Mouse (Mus musculus): ENCODE measurements at regions not wholly inside any gene's neighbourhood (a gene's known extent, or its start where the extent isn't known, plus 50 kb on each side); places are given as distances from the start of the nearest gene placed in this dataset.
A peak's percentile ranks its signal among the peaks of the same experiment; 100 is the strongest.

DNA sequence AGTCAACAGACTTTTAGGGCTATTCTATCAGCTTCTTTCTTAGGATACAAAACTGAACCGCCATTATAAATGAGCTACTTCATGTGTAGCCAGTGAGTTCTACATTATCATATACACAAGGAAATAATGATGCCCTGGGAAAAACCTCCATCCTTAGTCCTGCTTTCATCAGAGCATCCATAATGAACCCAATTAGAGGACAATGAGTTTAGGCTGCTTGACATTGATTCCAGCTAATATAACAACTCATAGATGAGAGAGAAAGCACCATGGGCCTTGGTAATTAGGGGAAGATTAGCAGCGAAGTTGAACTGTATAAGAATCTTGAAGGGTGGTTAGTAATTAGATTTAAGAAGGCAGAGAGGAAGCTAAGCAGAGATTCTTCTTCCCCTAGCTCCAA, 405.7 kb downstream of the Ipmk start:
- DNase-seq (ENCODE audit: low read depth, low spot score) (no peak), ATAC-seq (no peak)
- H3K27me3 ChIP-seq = peaks cover 4% of the 10 kb centered on the region
- CTCF ChIA-PET = interaction anchor here (1.9 kb wide), 1 partner anchor 15 kb away, joined by 7 read pairs; no protein-coding TSS in a partner anchor
- TF ChIP-seq CTCF (IDR thresholded peaks at IDR 0.05) = no peak
- POLR2A ChIA-PET = no interaction called here
- in situ Hi-C loops (cut with MboI; ENCODE audit: low pct_unique_long_range_greater_than_20kb) = no loop called here

DNA sequence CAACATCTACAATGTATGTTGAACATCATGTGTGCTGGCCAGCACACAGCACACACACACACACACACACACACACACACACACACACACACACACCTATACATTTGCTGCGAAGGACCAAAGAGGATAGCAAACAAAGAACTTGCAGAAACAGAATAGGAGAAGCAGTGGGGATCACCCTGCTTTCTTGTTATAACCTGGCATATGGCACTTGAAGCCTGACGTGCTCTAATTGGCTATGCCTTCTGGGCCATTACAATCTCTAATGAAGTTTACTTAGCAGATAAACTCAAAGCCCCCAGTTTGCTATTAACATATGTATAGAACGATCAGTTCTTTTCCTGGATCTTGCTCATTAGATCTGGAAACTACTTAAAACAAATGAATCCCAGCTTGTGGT, 407.2 kb downstream of the Ipmk start:
- peaks cover 4% of the 10 kb centered on the region for H3K27me3 ChIP-seq
- in situ Hi-C loops (cut with MboI; ENCODE audit: low pct_unique_long_range_greater_than_20kb) = no loop called here
- DNase-seq (ENCODE audit: low read depth, low spot score) (no peak), ATAC-seq (no peak)
- no peak for TF ChIP-seq CTCF (IDR thresholded peaks at IDR 0.05)
- POLR2A ChIA-PET = no interaction called here
- CTCF ChIA-PET = no interaction called here

DNA sequence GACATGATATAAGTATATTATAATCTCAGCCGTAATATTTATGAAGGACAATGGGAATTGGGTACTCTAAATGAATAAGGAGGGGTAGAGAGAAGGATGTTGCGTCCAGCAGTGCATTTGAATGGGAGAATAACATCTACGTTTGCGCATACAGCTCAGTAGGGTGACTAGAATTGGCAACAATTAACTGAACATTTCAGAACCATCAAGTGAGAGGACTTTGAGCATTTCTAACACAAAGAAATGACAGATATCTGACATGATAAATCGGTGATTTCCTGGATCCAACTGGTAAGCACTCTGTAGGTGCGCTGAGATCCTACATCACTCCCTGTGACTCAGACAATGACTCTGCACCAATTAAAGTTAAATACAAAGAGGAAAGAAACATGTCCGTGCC, 431.3 kb downstream of the Ipmk start:
- no peak for TF ChIP-seq CTCF (IDR thresholded peaks at IDR 0.05)
- in situ Hi-C loops (cut with MboI; ENCODE audit: low pct_unique_long_range_greater_than_20kb) = no loop called here
- ATAC-seq (no peak), DNase-seq (ENCODE audit: low read depth, low spot score) (no peak)
- H3K27me3 ChIP-seq = no peaks in the 10 kb centered on the region
- CTCF ChIA-PET = no interaction called here
- POLR2A ChIA-PET = no interaction called here

DNA sequence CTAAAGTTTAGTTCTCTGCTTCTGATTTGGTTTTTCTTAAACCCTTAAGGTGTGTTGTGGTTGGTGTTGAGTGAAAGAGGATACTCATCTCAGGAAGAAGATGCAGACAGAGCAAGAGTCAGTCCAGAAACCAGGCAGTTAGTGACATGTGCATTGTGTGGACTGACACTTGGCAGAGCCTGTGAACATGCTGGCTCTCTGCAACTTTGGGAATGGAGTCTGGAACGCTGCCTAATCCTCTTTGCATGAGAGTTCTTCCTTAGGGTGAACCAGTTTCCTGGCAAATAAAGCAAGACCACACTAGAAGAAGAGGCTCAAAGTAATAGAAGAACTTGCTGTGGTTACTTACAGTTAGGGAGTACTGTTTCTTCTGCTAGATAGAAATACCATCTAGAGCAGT, 441.7 kb downstream of the Ipmk start:
- ChIA-PET POLR2A (no interaction called here), CTCF (interaction anchor here (0.7 kb wide), 1 partner anchor 1864 kb away, joined by 3 read pairs; no protein-coding TSS in a partner anchor)
- H3K27me3 ChIP-seq = no peaks in the 10 kb centered on the region
- TF ChIP-seq CTCF (IDR thresholded peaks at IDR 0.05) = no peak
- in situ Hi-C loops (cut with MboI; ENCODE audit: low pct_unique_long_range_greater_than_20kb) = no loop called here
- no peak for DNase-seq (ENCODE audit: low read depth, low spot score)
- ATAC-seq = no peak

DNA sequence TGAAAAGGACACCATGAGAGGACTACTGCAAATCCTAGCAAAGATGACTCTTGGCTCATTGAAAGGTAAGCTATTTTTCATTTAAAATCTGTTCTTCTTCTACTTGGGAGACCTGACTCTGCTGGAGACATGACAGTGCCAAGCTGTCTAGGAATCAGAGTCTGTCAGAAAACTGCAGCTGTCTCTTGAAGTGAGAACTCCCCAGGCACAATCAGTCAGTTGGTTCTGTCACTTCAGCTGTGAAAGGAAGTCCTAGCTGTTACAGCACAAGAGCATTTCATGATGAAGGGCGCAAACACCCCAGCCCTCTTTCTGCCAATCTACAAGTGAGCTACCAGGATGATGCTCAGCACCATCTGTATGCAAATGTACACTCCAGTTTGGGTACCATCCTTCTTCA, 442.4 kb downstream of the Ipmk start:
- H3K27me3 ChIP-seq = no peaks in the 10 kb centered on the region
- in situ Hi-C loops (cut with MboI; ENCODE audit: low pct_unique_long_range_greater_than_20kb) = no loop called here
- CTCF ChIA-PET = no interaction called here
- no peak for DNase-seq (ENCODE audit: low read depth, low spot score)
- no peak for TF ChIP-seq CTCF (IDR thresholded peaks at IDR 0.05)
- POLR2A ChIA-PET = no interaction called here
- no peak for ATAC-seq

DNA sequence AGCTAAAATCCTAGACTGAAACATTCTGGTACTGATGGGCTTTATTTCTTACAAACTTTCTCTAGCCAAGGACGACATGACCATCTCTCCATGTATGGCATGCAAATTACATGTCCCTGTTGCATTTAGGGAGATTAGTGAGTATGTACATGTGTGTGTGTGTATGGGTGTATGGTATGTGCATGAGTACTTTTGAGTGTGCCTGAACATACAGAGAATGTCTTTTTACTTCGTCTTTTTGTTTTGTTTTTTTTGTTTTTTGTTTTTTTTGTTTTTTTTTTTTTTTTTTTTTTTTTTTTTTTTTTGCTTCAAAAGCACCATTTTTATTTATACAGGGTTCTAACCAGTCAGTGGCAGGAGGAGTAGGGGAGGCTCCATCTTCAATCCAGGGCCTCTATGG, 451.1 kb downstream of the Ipmk start:
- in situ Hi-C loops (cut with MboI; ENCODE audit: low pct_unique_long_range_greater_than_20kb) = no loop called here
- ChIA-PET POLR2A (no interaction called here), CTCF (no interaction called here)
- no peaks in the 10 kb centered on the region for H3K27me3 ChIP-seq
- no peak for DNase-seq (ENCODE audit: low read depth, low spot score)
- TF ChIP-seq CTCF (IDR thresholded peaks at IDR 0.05) = no peak
- no peak for ATAC-seq

DNA sequence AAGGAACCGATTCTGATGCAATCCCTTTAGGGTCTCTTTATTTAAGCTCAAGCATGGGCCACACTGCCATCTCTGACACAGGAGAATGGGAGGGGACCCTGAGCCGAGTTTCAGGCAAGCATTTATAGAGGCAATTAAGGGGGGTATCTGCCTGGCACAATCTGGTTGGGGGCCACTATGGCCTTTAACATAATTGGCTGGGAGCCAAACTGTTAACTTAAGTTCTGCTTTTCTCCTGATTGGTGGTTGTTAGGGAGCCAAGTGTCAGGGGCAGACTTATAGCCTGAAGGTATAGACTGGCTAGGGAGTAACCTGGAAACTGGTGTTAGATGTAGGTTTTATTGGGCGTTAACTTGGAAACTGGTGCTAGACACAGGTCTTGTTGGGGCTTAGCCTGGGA, 454.9 kb downstream of the Ipmk start:
- ATAC-seq (no peak), DNase-seq (ENCODE audit: low read depth, low spot score) (no peak)
- no peak for TF ChIP-seq CTCF (IDR thresholded peaks at IDR 0.05)
- in situ Hi-C loops (cut with MboI; ENCODE audit: low pct_unique_long_range_greater_than_20kb) = no loop called here
- POLR2A ChIA-PET = no interaction called here
- H3K27me3 ChIP-seq = no peaks in the 10 kb centered on the region
- CTCF ChIA-PET = no interaction called here

DNA sequence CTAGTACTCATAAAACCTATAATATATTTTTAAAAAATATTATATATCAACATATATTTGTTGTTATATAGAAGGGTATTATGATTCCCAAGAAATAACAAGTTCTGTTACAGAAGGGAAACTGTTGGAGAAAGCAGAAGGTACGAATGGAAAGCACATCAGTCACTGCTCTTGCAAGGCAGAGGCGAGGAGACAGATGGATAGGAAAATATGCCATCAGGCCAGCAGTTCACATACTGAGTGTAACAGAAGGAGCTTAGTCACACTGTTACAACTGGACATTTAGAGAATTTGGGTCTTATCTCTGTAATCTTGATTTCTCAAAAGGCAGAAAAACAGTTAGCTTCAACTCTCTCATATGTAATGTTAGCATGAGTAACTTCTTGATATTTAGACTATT, 485.1 kb downstream of the Ipmk start:
- DNase-seq (ENCODE audit: low read depth, low spot score) (no peak), ATAC-seq (no peak)
- no peak for TF ChIP-seq CTCF (IDR thresholded peaks at IDR 0.05)
- CTCF ChIA-PET = no interaction called here
- H3K27me3 ChIP-seq = no peaks in the 10 kb centered on the region
- POLR2A ChIA-PET = no interaction called here
- in situ Hi-C loops (cut with MboI; ENCODE audit: low pct_unique_long_range_greater_than_20kb) = no loop called here

DNA sequence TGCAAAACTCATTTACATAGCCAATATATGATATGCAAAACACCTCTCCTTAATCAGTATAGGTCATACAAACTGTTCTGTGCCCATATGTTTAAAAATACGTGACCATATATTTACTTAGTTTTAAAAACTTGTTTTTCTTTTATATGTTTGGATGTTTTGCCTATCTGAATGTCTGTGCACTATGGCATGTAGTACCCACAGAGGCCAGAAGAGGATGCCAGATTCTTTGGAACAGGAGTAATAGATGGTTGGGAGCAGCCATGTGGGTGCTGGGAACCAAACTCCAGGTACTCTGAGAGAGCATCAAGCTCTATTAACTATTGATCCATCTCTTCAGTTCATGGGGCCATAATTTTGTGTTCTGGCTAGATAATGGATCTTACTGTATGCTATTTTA, 487.5 kb downstream of the Ipmk start:
- in situ Hi-C loops (cut with MboI; ENCODE audit: low pct_unique_long_range_greater_than_20kb) = no loop called here
- DNase-seq (ENCODE audit: low read depth, low spot score) (no peak), ATAC-seq (no peak)
- no peak for TF ChIP-seq CTCF (IDR thresholded peaks at IDR 0.05)
- no peaks in the 10 kb centered on the region for H3K27me3 ChIP-seq
- ChIA-PET POLR2A (no interaction called here), CTCF (no interaction called here)

DNA sequence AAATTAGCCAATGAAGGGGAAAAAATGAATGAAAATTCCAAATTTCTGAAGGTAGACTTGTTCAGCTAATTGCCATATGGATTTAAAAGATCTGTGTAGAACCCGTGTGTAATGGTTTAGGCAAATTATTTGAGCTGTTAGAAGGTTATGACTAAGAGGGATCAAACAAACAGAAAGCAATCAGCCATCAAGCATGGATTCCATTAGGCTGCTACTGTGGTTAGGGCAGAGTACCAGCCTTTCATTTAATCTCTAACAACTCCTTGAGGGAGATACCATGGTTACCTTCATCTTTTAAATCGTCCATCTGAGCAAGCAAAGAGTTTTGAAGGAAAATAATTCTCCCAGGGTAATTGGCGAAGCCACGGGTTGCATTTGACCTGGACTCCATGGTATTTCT, 509.5 kb downstream of the Ipmk start:
- peak; percentile 39 for ATAC-seq
- H3K27me3 ChIP-seq = no peaks in the 10 kb centered on the region
- CTCF ChIA-PET = interaction anchor here (0.6 to 1.8 kb wide), 7 partner anchors 19 to 1044 kb away, joined by 3 to 7 read pairs (median 3); no protein-coding TSS in a partner anchor
- POLR2A ChIA-PET = no interaction called here
- TF ChIP-seq CTCF (IDR thresholded peaks at IDR 0.05) = no peak
- no peak for DNase-seq (ENCODE audit: low read depth, low spot score)
- in situ Hi-C loops (cut with MboI; ENCODE audit: low pct_unique_long_range_greater_than_20kb) = loop anchor here (10.0 kb wide), 1 partner anchor 528 kb away; no protein-coding TSS in a partner anchor

DNA sequence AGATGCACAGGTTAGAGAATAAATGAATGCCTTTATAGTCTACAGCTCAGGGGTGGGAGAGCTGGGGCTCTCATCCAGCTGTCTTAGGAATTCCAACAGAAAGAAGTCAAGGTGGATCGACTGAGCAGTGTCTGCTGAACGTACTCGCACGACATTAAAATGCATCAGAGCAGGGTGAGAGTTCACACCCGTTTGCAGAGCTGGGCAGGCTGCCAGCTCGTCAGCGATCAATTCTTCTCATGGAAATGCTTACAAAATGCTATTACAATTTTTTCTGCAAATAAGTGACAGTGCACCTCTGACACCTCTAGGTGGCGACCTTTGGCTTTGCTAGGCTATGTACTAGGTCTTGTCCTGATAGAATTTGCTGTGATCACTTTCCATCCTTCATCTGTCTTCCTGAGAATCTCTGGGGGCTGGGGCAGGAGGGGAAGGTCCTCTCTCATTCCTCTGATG, 510.0 kb downstream of the Ipmk start:
- ChIA-PET CTCF (interaction anchor here (0.6 to 1.8 kb wide), 10 partner anchors 10 to 1044 kb away, joined by 3 to 7 read pairs (median 3); no protein-coding TSS in a partner anchor), POLR2A (no interaction called here)
- TF ChIP-seq CTCF (IDR thresholded peaks at IDR 0.05) = peak; percentile 90
- in situ Hi-C loops (cut with MboI; ENCODE audit: low pct_unique_long_range_greater_than_20kb) = loop anchor here (10.0 kb wide), 1 partner anchor 527 kb away; no protein-coding TSS in a partner anchor
- DNase-seq (ENCODE audit: low read depth, low spot score) (no peak), ATAC-seq (peak; percentile 65)
- no peaks in the 10 kb centered on the region for H3K27me3 ChIP-seq

DNA sequence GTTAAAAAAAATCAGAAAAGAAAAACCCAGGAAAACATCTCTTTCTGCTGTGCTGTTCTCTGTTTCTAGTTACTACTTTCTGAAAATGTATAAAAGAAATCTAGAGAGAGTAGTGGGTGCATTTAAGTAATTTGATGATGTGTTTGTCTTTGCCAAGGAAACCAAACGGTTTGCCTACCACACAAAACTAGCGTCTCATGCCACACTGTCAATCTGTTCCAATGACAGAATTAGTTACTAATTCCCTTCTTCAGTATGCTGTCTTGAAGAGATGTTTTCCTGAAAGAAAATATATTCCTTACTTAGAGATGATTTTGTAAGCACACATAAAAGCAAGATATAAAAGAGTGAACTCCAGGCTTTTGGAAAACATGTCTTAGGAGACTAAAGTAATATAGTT, 546.2 kb downstream of the Ipmk start:
- ATAC-seq (no peak), DNase-seq (ENCODE audit: low read depth, low spot score) (no peak)
- no peak for TF ChIP-seq CTCF (IDR thresholded peaks at IDR 0.05)
- POLR2A ChIA-PET = no interaction called here
- no peaks in the 10 kb centered on the region for H3K27me3 ChIP-seq
- CTCF ChIA-PET = interaction anchor here (1.0 kb wide), 1 partner anchor 63 kb away, joined by 3 read pairs; no protein-coding TSS in a partner anchor
- in situ Hi-C loops (cut with MboI; ENCODE audit: low pct_unique_long_range_greater_than_20kb) = no loop called here
